Mouse (Mus musculus) intestine, embryonic 16.5 days (tissue): ENCODE measurements around the gene Rragd. TPM values are rescaled to one million over a fixed set of nuclear protein-coding genes. Genes with fewer than 3 reads are reported as not detected.

Experiments
- ATAC-seq: fragments of 200-750 bp; cut with Nextera tagmentation; 2 replicates; pipeline ENCODE4 v1.8.0; 2017; ENCODE audit warnings: moderate TSS enrichment, moderate library complexity
- H3K27ac ChIP-seq: fragments of 300-500 bp; sonication (generic); 2 replicates; pipeline ENCODE4 v1.5.1; 2014; ENCODE audit warnings: mild to moderate bottlenecking, low read length
- H3K27me3 ChIP-seq: fragments of 300-500 bp; sonication (generic); replicated peaks from 2 replicates; pipeline ENCODE4 v1.6.1; 2014; ENCODE audit warnings: low read length, control low read depth, mixed read lengths; ENCODE audit not compliant: control insufficient read depth, insufficient read depth
- H3K36me3 ChIP-seq: fragments of 300-500 bp; sonication (generic); 2 replicates; pipeline ENCODE4 v1.6.1; 2014; ENCODE audit warnings: low read length, control low read depth; ENCODE audit not compliant: control insufficient read depth, insufficient read depth
- H3K4me1 ChIP-seq: fragments of 300-500 bp; sonication (generic); 2 replicates; pipeline ENCODE4 v1.6.1; 2014; ENCODE audit warnings: low read length, control low read depth, mixed read lengths; ENCODE audit not compliant: control insufficient read depth, insufficient read depth
- H3K4me2 ChIP-seq: fragments of 300-500 bp; sonication (generic); 2 replicates; pipeline ENCODE4 v1.6.1; 2014; ENCODE audit warnings: low read depth, low read length, control low read depth
- H3K4me3 ChIP-seq: fragments of 300-500 bp; sonication (generic); 2 replicates; pipeline ENCODE4 v1.5.1; 2014; ENCODE audit warnings: mild to moderate bottlenecking, low read length
- H3K9ac ChIP-seq: fragments of 300-500 bp; sonication (generic); 2 replicates; pipeline ENCODE4 v1.6.1; 2014; ENCODE audit warnings: low read depth, low read length
- H3K9me3 ChIP-seq: fragments of 300-500 bp; sonication (generic); 2 replicates; pipeline ENCODE4 v1.6.1; 2016; ENCODE audit warnings: low read length, control low read depth; ENCODE audit not compliant: control insufficient read depth
- WGBS: fragments of 180-500 bp; shearing (Covaris S2); extraction: QIAGEN DNeasy Blood & Tissue Kit; methylation state at CpG from one replicate; pipeline ENCODE4 v1.1.7; 2014; 5-methylcytosine and 5-hydroxymethylcytosine counted together
- polyA plus RNA-seq: library from polyadenylated mRNA; unstranded; fragments of >200 nt; fragmentation: Nextera tagmentation; extraction: Ambion mirVana; gene quantifications from 2 replicates; pipeline ENCODE4 v1.2.1, GENCODE M21; 2015

Rragd gene
- polyA plus RNA-seq, 1 experiment from 2014 or later = 28.0 TPM

- 2% methylated on average over 55 of the region's 55 CpGs for WGBS
- no peaks in the 10 kb centered on the region for H3K27me3 ChIP-seq
- ATAC-seq = peak; percentile 83
- H3K4me2 ChIP-seq = peak overlapping the region; percentile 65
- no peaks in the 10 kb centered on the region for H3K9me3 ChIP-seq
- peak overlapping the region; percentile 95 for H3K27ac ChIP-seq
- no peaks in the 10 kb centered on the region for H3K36me3 ChIP-seq
- H3K4me3 ChIP-seq = peak overlapping the region; percentile 88
- peak overlapping the region; percentile 97 for H3K9ac ChIP-seq
- H3K4me1 ChIP-seq = peaks cover 7% of the 10 kb centered on the region
Observed at GRCm38 (mm10) chr4:33030264-33031194, 47.7 kb downstream of the Rragd start.

GRCm38 (mm10) chr4:33031195-33031960 is 48.5 kb downstream of the Rragd start, which contains the start of gene Ube2j1:
Ube2j1 (plus strand) TSS chr4:33031416.
- H3K36me3 ChIP-seq = 0 out of 2 replicates have a peak, but pooled peaks cover 2% of the 10 kb centered on the region
- peak within 1 kb of the TSS; percentile 66 for H3K4me2 ChIP-seq
- H3K27me3 ChIP-seq = no peaks in the 10 kb centered on the region
- H3K27ac ChIP-seq = peak within 1 kb of the TSS; percentile 95
- peak within 1 kb of the TSS; percentile 88 for H3K4me3 ChIP-seq
- peaks cover 7% of the 10 kb centered on the region for H3K4me1 ChIP-seq
- peak within 1 kb of the TSS; percentile 97 for H3K9ac ChIP-seq
- H3K9me3 ChIP-seq = no peaks in the 10 kb centered on the region
- peak; percentile 100 for ATAC-seq
- WGBS = under 1% methylated on average over 107 of the region's 123 CpGs

- peak overlapping the region; percentile 97 for H3K9ac ChIP-seq
- H3K36me3 ChIP-seq = 0 out of 2 replicates have a peak, but pooled peaks cover 2% of the 10 kb centered on the region
- H3K4me1 ChIP-seq = peaks cover 7% of the 10 kb centered on the region
- H3K4me2 ChIP-seq = peak overlapping the region; percentile 66
- 25% methylated on average over 4 of the region's 4 CpGs for WGBS
- H3K4me3 ChIP-seq = peak overlapping the region; percentile 88
- no peaks in the 10 kb centered on the region for H3K9me3 ChIP-seq
- no peak overlapping the region for H3K27ac ChIP-seq
- no peaks in the 10 kb centered on the region for H3K27me3 ChIP-seq
- ATAC-seq = no peak
Observed at GRCm38 (mm10) chr4:33032045-33032444, 49.2 kb downstream of the Rragd start.

GRCm38 (mm10) chr4:33033515-33033914 is 50.7 kb downstream of the Rragd start:
- ATAC-seq = no peak
- H3K27ac ChIP-seq = no peak overlapping the region
- 61% methylated on average over 6 of the region's 6 CpGs for WGBS

GRCm38 (mm10) chr4:33039826-33040225 is 57.0 kb downstream of the Rragd start:
- Histone ChIP-seq H3K27ac (no peak overlapping the region), H3K9ac (no peak overlapping the region), H3K36me3 (0 out of 2 replicates have a peak, but pooled peaks cover 5% of the 10 kb centered on the region), H3K4me1 (no peaks in the 10 kb centered on the region), H3K27me3 (no peaks in the 10 kb centered on the region), H3K9me3 (no peaks in the 10 kb centered on the region), H3K4me2 (no peak overlapping the region), H3K4me3 (no peak overlapping the region)
- 86% methylated on average over 4 of the region's 4 CpGs for WGBS
- ATAC-seq = no peak

More at GRCm38 (mm10) chr4:33033515-33033914, 50.7 kb downstream of the Rragd start:
- Histone ChIP-seq H3K27me3 (no peaks in the 10 kb centered on the region), H3K4me2 (no peak overlapping the region), H3K9ac (no peak overlapping the region), H3K36me3 (0 out of 2 replicates have a peak, but pooled peaks cover 2% of the 10 kb centered on the region), H3K4me1 (peaks cover 7% of the 10 kb centered on the region), H3K9me3 (no peaks in the 10 kb centered on the region), H3K4me3 (no peak overlapping the region)

- H3K4me3 ChIP-seq = no peak overlapping the region
- 94% methylated on average over 11 of the region's 11 CpGs for WGBS
- H3K27me3 ChIP-seq = no peaks in the 10 kb centered on the region
- H3K9me3 ChIP-seq = no peaks in the 10 kb centered on the region
- ATAC-seq = no peak
- peaks cover 12% of the 10 kb centered on the region; the same call in 1 of the 2 replicates for H3K36me3 ChIP-seq
- H3K4me2 ChIP-seq = no peak overlapping the region
- no peak overlapping the region for H3K9ac ChIP-seq
- H3K4me1 ChIP-seq = no peaks in the 10 kb centered on the region
- H3K27ac ChIP-seq = no peak overlapping the region
Observed at GRCm38 (mm10) chr4:33049601-33050000, 66.8 kb downstream of the Rragd start.

GRCm38 (mm10) chr4:33052055-33052454 is 69.2 kb downstream of the Rragd start:
- no peaks in the 10 kb centered on the region for H3K27me3 ChIP-seq
- no peaks in the 10 kb centered on the region for H3K9me3 ChIP-seq
- no peak for ATAC-seq
- 87% methylated on average over 3 of the region's 3 CpGs for WGBS
- no peak overlapping the region for H3K9ac ChIP-seq
- H3K4me2 ChIP-seq = no peak overlapping the region
- H3K27ac ChIP-seq = no peak overlapping the region
- peaks cover 6% of the 10 kb centered on the region; the same call in 1 of the 2 replicates for H3K36me3 ChIP-seq
- no peak overlapping the region for H3K4me3 ChIP-seq
- H3K4me1 ChIP-seq = no peaks in the 10 kb centered on the region

GRCm38 (mm10) chr4:33052650-33053049 is 69.8 kb downstream of the Rragd start:
- no peak overlapping the region for H3K27ac ChIP-seq
- H3K9ac ChIP-seq = no peak overlapping the region
- no peaks in the 10 kb centered on the region for H3K4me1 ChIP-seq
- H3K9me3 ChIP-seq = no peaks in the 10 kb centered on the region
- H3K27me3 ChIP-seq = no peaks in the 10 kb centered on the region
- no peak overlapping the region for H3K4me3 ChIP-seq
- 88% methylated on average over 5 of the region's 5 CpGs for WGBS
- no peak overlapping the region for H3K4me2 ChIP-seq
- peaks cover 6% of the 10 kb centered on the region; the same call in 1 of the 2 replicates for H3K36me3 ChIP-seq
- ATAC-seq = no peak

GRCm38 (mm10) chr4:33054426-33054825 is 71.6 kb downstream of the Rragd start:
- H3K9ac ChIP-seq = no peak overlapping the region
- peaks cover 3% of the 10 kb centered on the region; the same call in 1 of the 2 replicates for H3K36me3 ChIP-seq
- ATAC-seq = no peak
- H3K4me1 ChIP-seq = no peaks in the 10 kb centered on the region
- no peak overlapping the region for H3K4me2 ChIP-seq
- H3K27me3 ChIP-seq = no peaks in the 10 kb centered on the region
- no peak overlapping the region for H3K4me3 ChIP-seq
- H3K27ac ChIP-seq = no peak overlapping the region
- H3K9me3 ChIP-seq = no peaks in the 10 kb centered on the region
